Mouse (Mus musculus) heart, embryonic 11.5 days (tissue): Measurements from ENCODE around the gene Pet117. TPM values are rescaled to one million over a fixed set of nuclear protein-coding genes. Genes with fewer than 3 reads are reported as not detected.
A peak's percentile ranks its signal among the peaks of the same experiment; 100 is the strongest.

Experiments used
- ATAC-seq: fragments of 200-750 bp; cut with Nextera tagmentation; replicated peaks from 2 replicates; pipeline ENCODE4 v1.8.0; 2017; ENCODE audit warnings: moderate library complexity; ENCODE audit not compliant: insufficient number of reproducible peaks, low FRiP score, low TSS enrichment
- H3K27ac ChIP-seq: fragments of 300-500 bp; sonication (generic); 2 replicates; pipeline ENCODE4 v1.5.1; 2014; ENCODE audit warnings: mild to moderate bottlenecking, low read depth, low read length
- H3K27me3 ChIP-seq: fragments of 300-500 bp; sonication (generic); 2 replicates; pipeline ENCODE4 v1.6.1; 2014; ENCODE audit warnings: mild to moderate bottlenecking, low read length, mixed read lengths; ENCODE audit not compliant: control insufficient read depth, insufficient read depth
- H3K36me3 ChIP-seq: fragments of 300-500 bp; sonication (generic); 2 replicates; pipeline ENCODE4 v1.6.1; 2014; ENCODE audit warnings: mild to moderate bottlenecking, low read length, moderate library complexity, mixed read lengths; ENCODE audit not compliant: control insufficient read depth, insufficient read depth
- H3K4me1 ChIP-seq: fragments of 300-500 bp; sonication (generic); 2 replicates; pipeline ENCODE4 v1.6.1; 2014; ENCODE audit warnings: low read length; ENCODE audit not compliant: control insufficient read depth, insufficient read depth
- H3K4me2 ChIP-seq: fragments of 300-500 bp; sonication (generic); 2 replicates; pipeline ENCODE4 v1.6.1; 2014; ENCODE audit warnings: mild to moderate bottlenecking, moderate library complexity
- H3K4me3 ChIP-seq: fragments of 300-500 bp; sonication (generic); 2 replicates; pipeline ENCODE4 v1.5.1; 2014; ENCODE audit warnings: low read depth, low read length
- H3K9ac ChIP-seq: fragments of 300-500 bp; sonication (generic); 2 replicates; pipeline ENCODE4 v1.6.1; 2014; ENCODE audit warnings: mild to moderate bottlenecking, low read depth, low read length, moderate library complexity
- H3K9me3 ChIP-seq: fragments of 300-500 bp; sonication (generic); replicated peaks from 2 replicates; pipeline ENCODE4 v1.6.1; 2016; ENCODE audit warnings: low read length; ENCODE audit not compliant: control insufficient read depth
- WGBS: fragments of 180-500 bp; shearing (Covaris S2); extraction: QIAGEN DNeasy Blood & Tissue Kit; methylation state at CpG from one replicate; pipeline ENCODE4 v1.1.7; 2014; ENCODE audit not compliant: insufficient replicate concordance; 5-methylcytosine and 5-hydroxymethylcytosine counted together
- polyA plus RNA-seq: library from polyadenylated mRNA; unstranded; fragments of >200 nt; fragmentation: Nextera tagmentation; extraction: Ambion mirVana; gene quantifications from 2 replicates; pipeline ENCODE4 v1.2.1, GENCODE M21; 2014

Pet117 gene
- 2.3 TPM in 1 of 2 replicates, not detected in the other for polyA plus RNA-seq

DNA sequence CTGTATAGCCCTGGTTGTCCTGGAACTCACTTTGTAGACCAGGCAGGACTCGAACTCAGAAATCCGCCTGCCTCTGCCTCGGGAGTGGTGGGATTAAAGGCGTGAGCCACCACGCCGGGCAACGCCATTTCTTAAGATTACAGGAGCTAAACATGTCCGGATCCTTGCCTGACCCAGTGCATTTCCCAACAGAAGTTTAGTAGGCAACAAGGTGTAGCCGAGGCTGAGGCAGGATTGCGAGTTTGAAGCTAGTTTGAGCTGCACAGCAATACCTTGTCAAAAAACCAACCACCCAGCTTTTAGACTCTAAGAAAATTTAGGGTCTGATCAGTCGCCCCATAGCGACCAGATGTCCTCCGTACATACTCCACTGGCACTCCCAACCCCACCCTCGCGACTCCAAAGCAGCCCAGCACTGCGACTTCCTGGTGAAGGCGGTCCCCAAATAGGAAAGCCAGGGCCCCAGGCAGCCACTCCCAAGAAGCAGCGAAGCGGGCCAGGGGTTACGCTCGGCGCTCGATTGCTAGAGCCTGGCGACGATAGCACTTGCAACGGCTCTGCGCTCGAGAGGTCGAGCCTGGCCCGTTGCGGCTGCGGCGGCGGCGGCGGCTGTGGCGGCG is at the start of gene Pet117, which contains the start of gene Kat14:
Gene Pet117 (plus strand): TSS at position 597 of the 620 bp plus-strand sequence.
Gene Kat14 (plus strand): TSS at position 584 of the 620 bp plus-strand sequence.
- Histone ChIP-seq H3K4me2 (peak within 1 kb of the TSS; percentile 74), H3K4me1 (peaks cover 3% of the 10 kb centered on the region; the same call in 1 of the 2 replicates), H3K4me3 (peak within 1 kb of the TSS; percentile 88), H3K36me3 (0 out of 2 replicates have a peak, but pooled peaks cover 4% of the 10 kb centered on the region), H3K9ac (peak within 1 kb of the TSS; percentile 95), H3K27me3 (no peaks in the 10 kb centered on the region), H3K27ac (peak within 1 kb of the TSS; percentile 93), H3K9me3 (no peaks in the 10 kb centered on the region)
- peak; percentile 92 for ATAC-seq
- 4% methylated on average over 38 of the region's 38 CpGs for WGBS

DNA sequence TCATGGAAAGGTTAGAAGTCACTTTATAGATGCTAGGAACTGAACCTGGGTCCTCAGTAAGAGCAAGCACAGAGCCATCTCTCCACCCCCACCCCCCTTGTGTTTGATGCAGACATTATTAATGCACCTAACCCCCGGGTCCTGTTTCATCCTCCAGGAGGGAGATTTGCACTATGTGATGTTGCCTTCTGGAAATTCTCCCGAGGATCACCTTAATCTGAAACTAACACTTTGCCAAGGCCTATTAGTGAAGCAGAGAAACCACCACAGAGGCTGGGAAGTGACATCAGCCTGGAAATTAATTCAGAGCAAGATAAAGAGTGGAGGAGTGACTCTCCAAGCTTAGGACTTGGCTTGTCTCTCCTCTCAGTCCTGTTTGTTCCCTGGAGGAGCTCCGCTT is 44.6 kb upstream of the Pet117 start:
- Histone ChIP-seq H3K9me3 (no peaks in the 10 kb centered on the region), H3K27ac (no peak overlapping the region), H3K36me3 (no peaks in the 10 kb centered on the region), H3K4me3 (no peak overlapping the region), H3K27me3 (peaks cover 19% of the 10 kb centered on the region), H3K4me1 (no peaks in the 10 kb centered on the region), H3K9ac (no peak overlapping the region), H3K4me2 (no peak overlapping the region)
- 65% methylated on average over 3 of the region's 3 CpGs for WGBS
- no peak for ATAC-seq

DNA sequence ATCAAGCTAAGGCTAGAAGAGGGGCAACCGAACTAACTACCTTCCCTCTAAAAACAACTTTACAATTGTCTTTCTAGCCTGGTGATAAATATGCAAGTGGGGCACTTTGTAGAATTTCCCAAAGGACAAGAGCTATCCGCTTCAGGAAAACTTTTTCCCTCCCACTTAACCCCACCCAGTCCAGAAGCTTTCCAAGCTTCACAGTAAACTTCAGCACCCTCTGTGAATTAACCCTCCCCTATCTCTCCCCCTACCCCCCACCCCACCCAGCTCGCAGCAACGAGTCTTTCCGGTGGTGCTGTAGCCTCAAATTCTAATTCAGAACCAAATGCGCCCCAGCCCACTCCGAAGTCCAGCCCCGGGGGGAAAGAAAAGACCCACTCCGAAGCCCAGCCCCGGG is 39.3 kb upstream of the Pet117 start:
- no peak for ATAC-seq
- Histone ChIP-seq H3K4me2 (peak overlapping the region; percentile 46), H3K4me3 (peak overlapping the region; percentile 55), H3K27ac (no peak overlapping the region), H3K9me3 (no peaks in the 10 kb centered on the region), H3K9ac (no peak overlapping the region), H3K27me3 (peaks cover 65% of the 10 kb centered on the region), H3K4me1 (peaks cover 14% of the 10 kb centered on the region), H3K36me3 (no peaks in the 10 kb centered on the region)
- WGBS = 7% methylated on average over 9 of the region's 10 CpGs

DNA sequence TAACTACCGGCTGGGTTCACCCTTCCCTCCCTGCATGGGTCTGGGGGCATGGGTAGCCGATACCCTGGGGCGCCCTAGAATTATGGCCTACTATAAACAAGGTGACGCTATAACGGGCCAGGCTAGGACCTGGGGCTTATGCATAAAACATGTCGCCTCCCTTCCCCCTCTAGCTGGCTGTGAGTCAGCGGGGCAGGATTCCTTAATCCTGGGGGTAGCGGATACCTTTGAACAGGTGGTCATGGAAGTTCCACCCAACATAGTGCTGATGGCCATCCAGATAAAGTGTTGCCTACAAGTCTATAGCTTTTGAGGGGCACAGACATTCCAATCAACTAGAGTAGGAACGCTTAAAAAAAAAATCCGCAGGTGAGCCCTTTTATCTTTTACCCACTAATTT is 38.9 kb upstream of the Pet117 start:
- no peaks in the 10 kb centered on the region for H3K36me3 ChIP-seq
- H3K27me3 ChIP-seq = peaks cover 69% of the 10 kb centered on the region
- peaks cover 14% of the 10 kb centered on the region for H3K4me1 ChIP-seq
- no peak overlapping the region for H3K27ac ChIP-seq
- no peaks in the 10 kb centered on the region for H3K9me3 ChIP-seq
- H3K4me3 ChIP-seq = peak overlapping the region; percentile 55
- no peak for ATAC-seq
- 3% methylated on average over 10 of the region's 10 CpGs for WGBS
- no peak overlapping the region for H3K9ac ChIP-seq
- H3K4me2 ChIP-seq = peak overlapping the region; percentile 97

DNA sequence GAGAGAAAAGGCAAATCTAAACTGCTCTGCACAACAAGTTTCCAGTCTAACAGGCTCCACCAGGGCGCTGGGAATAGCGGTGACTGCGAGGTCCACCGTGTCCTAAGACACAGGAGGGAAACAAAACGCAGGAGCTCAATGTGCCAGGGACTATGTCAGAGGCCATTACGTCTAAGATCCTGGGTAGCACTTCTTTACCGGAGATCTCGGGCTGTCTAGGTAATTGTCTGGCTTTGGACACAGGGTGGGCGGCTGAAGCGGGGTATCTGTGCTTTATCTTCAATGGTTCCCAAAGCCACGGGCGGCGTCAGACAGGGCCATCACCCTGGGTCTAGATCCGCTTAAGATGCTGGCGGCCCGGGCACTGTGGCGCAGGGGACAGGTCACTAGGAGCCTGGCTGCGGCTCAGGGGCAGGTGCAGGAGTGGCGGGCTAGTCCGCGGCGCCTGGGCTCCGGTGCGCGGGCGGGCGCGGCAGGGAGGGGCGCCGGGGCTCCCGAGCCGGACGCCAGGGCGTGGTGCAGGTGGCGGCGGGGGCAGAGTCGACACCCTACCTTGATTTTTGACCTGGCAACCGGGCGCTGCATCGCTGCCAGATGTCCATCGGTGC is 38.3 kb upstream of the Pet117 start:
- Histone ChIP-seq H3K9me3 (no peaks in the 10 kb centered on the region), H3K9ac (peak overlapping the region; percentile 54; the same call in 1 of the 2 replicates), H3K4me1 (peaks cover 14% of the 10 kb centered on the region), H3K4me2 (peak overlapping the region; percentile 97), H3K36me3 (no peaks in the 10 kb centered on the region), H3K4me3 (peak overlapping the region; percentile 55), H3K27ac (no peak overlapping the region), H3K27me3 (peaks cover 72% of the 10 kb centered on the region)
- WGBS = 1% methylated on average over 40 of the region's 41 CpGs
- ATAC-seq = no peak

DNA sequence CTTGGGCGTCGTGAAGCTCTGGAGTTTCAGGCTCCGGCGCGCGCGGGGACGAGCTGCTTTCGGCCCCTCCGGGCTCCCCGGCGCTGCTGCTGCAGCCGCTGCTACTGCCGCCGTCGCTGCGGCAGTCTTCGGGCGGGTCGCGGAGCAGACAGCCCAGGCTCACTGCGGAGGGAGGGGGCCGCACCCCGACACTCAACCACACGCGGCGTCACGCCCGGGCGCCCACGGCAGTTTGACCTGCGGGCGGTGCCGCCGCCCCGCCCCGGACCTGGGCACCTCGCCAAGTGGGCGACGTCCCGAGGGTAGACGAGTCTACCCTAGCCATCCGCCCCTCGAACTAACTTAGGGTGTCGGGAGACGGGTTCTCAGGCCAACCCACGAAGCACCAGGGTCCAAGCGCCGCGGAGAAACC is 37.8 kb upstream of the Pet117 start:
- Histone ChIP-seq H3K4me3 (peak overlapping the region; percentile 55), H3K9ac (peak overlapping the region; percentile 54; the same call in 1 of the 2 replicates), H3K36me3 (no peaks in the 10 kb centered on the region), H3K9me3 (no peaks in the 10 kb centered on the region), H3K4me1 (peaks cover 14% of the 10 kb centered on the region), H3K27ac (no peak overlapping the region), H3K4me2 (peak overlapping the region; percentile 97), H3K27me3 (peaks cover 72% of the 10 kb centered on the region)
- under 1% methylated on average over 50 of the region's 50 CpGs for WGBS
- ATAC-seq = peak; percentile 40

DNA sequence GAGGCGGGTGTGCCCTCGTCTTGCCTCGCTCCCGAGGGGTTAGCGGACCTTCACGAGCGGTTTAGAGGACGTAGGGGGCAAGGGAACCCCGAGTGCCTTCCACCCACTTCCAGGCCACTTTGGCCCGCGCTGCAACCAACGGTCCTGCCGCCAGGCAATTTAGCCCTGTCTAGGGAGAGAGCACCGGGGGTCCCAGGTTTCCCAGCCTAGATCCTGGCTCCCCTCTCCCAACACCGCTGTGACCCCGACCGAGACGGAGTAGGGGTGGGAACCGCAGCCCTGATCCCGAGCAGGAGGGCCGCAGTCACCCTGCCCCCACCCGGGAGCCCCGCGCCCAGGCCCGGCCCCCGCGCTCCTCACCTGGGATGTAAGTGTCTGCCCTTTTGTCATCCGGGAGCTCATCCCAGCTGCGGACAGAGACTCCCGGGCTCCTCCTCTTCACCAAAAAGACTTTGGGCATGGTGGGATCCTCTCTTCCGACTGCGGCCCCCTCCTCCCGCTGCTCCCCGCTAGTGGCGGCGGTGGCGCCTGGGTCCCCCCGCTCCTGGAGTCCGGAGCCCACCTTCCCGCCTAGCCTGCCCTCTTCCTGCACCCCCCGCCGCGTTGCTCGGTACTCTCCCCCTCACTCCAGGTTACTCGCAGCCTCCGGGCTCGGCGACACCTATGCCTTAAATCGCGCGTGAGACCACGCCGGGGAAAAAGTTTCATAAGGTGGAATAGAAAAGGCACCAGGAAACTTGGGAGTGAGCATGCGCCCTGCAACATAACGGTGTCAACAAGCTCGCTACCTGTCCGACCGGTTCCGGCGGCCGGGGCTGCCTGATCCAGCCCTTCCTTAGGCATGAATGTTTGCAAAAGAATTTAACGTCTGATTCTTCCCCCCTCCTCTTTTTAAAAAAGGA is 37.1 kb upstream of the Pet117 start, which contains the start of gene Ovol2:
Gene Ovol2 (minus strand): TSS at position 746 of the 902 bp plus-strand sequence.
- H3K27ac ChIP-seq = no peak within 1 kb of the TSS
- H3K4me1 ChIP-seq = peaks cover 14% of the 10 kb centered on the region
- H3K9me3 ChIP-seq = no peaks in the 10 kb centered on the region
- peak within 1 kb of the TSS; percentile 55 for H3K4me3 ChIP-seq
- peak within 1 kb of the TSS; percentile 97 for H3K4me2 ChIP-seq
- H3K36me3 ChIP-seq = no peaks in the 10 kb centered on the region
- peaks cover 71% of the 10 kb centered on the region for H3K27me3 ChIP-seq
- ATAC-seq = peak; percentile 51; the same call in 1 of the 2 replicates
- H3K9ac ChIP-seq = peak within 1 kb of the TSS; percentile 54; the same call in 1 of the 2 replicates
- WGBS = under 1% methylated on average over 62 of the region's 62 CpGs

DNA sequence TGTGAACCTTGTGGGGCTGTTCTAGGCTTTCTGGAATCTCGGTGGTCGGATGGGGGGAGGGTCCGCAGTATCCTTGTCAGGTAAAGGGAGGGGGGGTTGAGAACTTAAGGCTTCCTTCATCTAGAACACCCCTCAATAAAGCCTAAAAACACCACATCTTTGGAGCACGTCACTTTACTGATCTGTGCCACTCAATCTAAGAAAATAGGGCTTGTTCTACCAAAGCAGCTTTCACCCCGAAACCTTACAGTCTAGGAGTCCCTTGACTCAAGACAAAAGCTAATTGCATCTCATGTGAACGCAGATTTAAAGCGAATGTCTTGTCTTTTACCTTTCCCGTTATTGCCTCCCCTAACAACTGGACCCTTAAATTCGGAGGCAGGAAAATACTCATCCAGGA is 36.3 kb upstream of the Pet117 start:
- Histone ChIP-seq H3K9ac (no peak overlapping the region), H3K4me3 (peak overlapping the region; percentile 55), H3K27me3 (peaks cover 71% of the 10 kb centered on the region), H3K9me3 (no peaks in the 10 kb centered on the region), H3K27ac (no peak overlapping the region), H3K36me3 (no peaks in the 10 kb centered on the region), H3K4me1 (peaks cover 14% of the 10 kb centered on the region), H3K4me2 (peak overlapping the region; percentile 97)
- no peak for ATAC-seq
- 5% methylated on average over 9 of the region's 9 CpGs for WGBS
